Mouse (Mus musculus) lung, postnatal 0 days (tissue): ENCODE data around the gene Lrrc61.

Experiments used
- CTCF ChIP-seq: IDR thresholded peaks from 2 replicates; pipeline ENCODE4 v1.5.1; 2016; ENCODE audit warnings: antibody characterized with exemption, mild to moderate bottlenecking
- EP300 ChIP-seq: IDR thresholded peaks from 2 replicates; pipeline ENCODE4 v1.6.1; 2016; ENCODE audit warnings: antibody characterized with exemption, mild to moderate bottlenecking, control low read depth

DNA sequence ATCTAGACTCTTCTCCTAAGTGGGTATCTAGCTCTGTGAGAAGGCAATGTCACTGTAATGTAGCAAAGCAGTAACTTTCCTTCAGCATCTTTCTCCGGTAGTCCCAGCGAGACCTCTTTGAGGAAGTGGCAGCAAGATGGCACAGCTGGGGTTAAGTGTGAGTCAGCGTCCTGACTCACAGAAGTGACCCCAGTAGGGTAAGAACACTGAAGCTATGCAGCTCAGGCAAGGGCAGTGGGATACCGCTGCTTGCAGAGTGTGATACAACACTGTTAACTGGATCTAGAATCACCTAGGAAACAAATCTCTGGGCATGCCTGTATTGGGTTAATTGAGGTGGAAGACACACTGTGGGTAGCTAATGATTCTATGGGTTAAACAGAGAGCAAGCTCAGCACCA, 18.5 kb upstream of the Lrrc61 start:
- TF ChIP-seq CTCF (no peak), EP300 (no peak)
